Mouse (Mus musculus) limb, embryonic 12.5 days (tissue): ENCODE results near the gene Pdk3. TPM values are rescaled to one million over a fixed set of nuclear protein-coding genes. Genes with fewer than 3 reads are reported as not detected.

Experiments used
- ATAC-seq: fragments of 200-750 bp; cut with Nextera tagmentation; 2 replicates; pipeline ENCODE4 v1.8.0; 2017; ENCODE audit warnings: low read depth, moderate TSS enrichment; ENCODE audit not compliant: insufficient number of reproducible peaks, insufficient read depth, low FRiP score, low TSS enrichment
- H3K27ac ChIP-seq: fragments of 300-500 bp; sonication (generic); 2 replicates; pipeline ENCODE4 v1.5.1; 2016; ENCODE audit warnings: mild to moderate bottlenecking, moderate library complexity
- H3K27me3 ChIP-seq: fragments of 300-500 bp; sonication (generic); 2 replicates; pipeline ENCODE4 v1.6.1; 2016; ENCODE audit warnings: mild to moderate bottlenecking, moderate library complexity
- H3K36me3 ChIP-seq: fragments of 300-500 bp; sonication (generic); 2 replicates; pipeline ENCODE4 v1.6.1; 2016; ENCODE audit warnings: mild to moderate bottlenecking, moderate library complexity
- H3K4me1 ChIP-seq: fragments of 300-500 bp; sonication (generic); replicated peaks from 2 replicates; pipeline ENCODE4 v1.6.1; 2016
- H3K4me2 ChIP-seq: fragments of 300-500 bp; sonication (generic); 2 replicates; pipeline ENCODE4 v1.6.1; 2016; ENCODE audit warnings: mild to moderate bottlenecking, moderate library complexity
- H3K4me3 ChIP-seq: fragments of 300-500 bp; sonication (generic); replicated peaks from 2 replicates; pipeline ENCODE4 v1.5.1; 2016; ENCODE audit warnings: mild to moderate bottlenecking
- H3K9ac ChIP-seq: fragments of 300-500 bp; sonication (generic); replicated peaks from 2 replicates; pipeline ENCODE4 v1.6.1; 2016; ENCODE audit warnings: mild to moderate bottlenecking, moderate library complexity
- H3K9me3 ChIP-seq: fragments of 300-500 bp; sonication (generic); 2 replicates; pipeline ENCODE4 v1.6.1; 2016; ENCODE audit warnings: mild to moderate bottlenecking, moderate library complexity
- WGBS: fragments of 180-500 bp; shearing (Covaris S2); methylation state at CpG from one replicate; pipeline ENCODE4 v1.1.7; 2016; 5-methylcytosine and 5-hydroxymethylcytosine counted together
- polyA plus RNA-seq: library from polyadenylated mRNA; unstranded; fragments of >200 nt; fragmentation: Nextera tagmentation; extraction: Ambion mirVana; gene quantifications from 2 replicates; pipeline ENCODE4 v1.2.1, GENCODE M21; 2016

The Pdk3 gene
- polyA plus RNA-seq, 1 experiment from 2014 or later: 77.2 TPM

GRCm38 (mm10) chrX:93760770-93761169 is 71.2 kb downstream of the Pdk3 start:
- no peak overlapping the region for H3K4me2 ChIP-seq
- H3K4me1 ChIP-seq: no peaks in the 10 kb centered on the region
- H3K4me3 ChIP-seq: no peak overlapping the region
- WGBS: 92% methylated on average over 3 of the region's 3 CpGs
- H3K9me3 ChIP-seq: no peaks in the 10 kb centered on the region
- H3K36me3 ChIP-seq: peaks cover 10% of the 10 kb centered on the region; the same call in 1 of the 2 replicates
- ATAC-seq: no peak
- H3K27ac ChIP-seq: no peak overlapping the region
- H3K27me3 ChIP-seq: peaks cover 15% of the 10 kb centered on the region; the same call in 1 of the 2 replicates
- H3K9ac ChIP-seq: no peak overlapping the region

DNA sequence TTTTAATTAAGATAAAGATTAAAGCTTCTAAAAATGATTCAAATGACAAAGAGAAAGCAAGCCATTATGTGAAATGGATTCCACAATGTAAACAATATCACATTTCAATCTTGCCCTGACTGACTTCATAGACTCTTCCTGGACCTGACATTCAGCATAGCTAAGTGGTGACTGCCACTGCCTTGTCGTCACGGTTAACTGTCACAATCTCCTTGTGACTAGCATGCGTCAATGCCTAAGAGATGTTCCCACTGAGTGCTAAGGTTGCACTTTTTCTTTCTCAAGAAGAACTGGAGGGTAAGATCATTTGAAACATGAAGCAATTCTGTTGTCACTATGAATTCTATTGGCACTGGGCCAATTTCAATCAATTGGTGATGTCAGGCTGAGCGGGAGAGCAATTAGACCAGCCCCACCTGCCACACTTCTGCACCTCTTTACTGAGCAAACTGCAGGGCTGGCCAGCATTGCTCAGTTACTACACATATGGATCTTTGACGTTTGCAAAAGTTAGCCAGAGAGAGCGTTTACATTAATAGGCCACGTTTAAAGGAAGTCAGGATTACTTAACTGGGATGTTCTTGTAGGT is 75.0 kb downstream of the Pdk3 start:
- no peak for ATAC-seq
- peaks cover 15% of the 10 kb centered on the region; the same call in 1 of the 2 replicates for H3K27me3 ChIP-seq
- H3K4me2 ChIP-seq: no peak overlapping the region
- 68% methylated on average over 7 of the region's 7 CpGs for WGBS
- H3K36me3 ChIP-seq: no peaks in the 10 kb centered on the region
- H3K27ac ChIP-seq: no peak overlapping the region
- H3K4me1 ChIP-seq: no peaks in the 10 kb centered on the region
- no peaks in the 10 kb centered on the region for H3K9me3 ChIP-seq
- H3K9ac ChIP-seq: no peak overlapping the region
- H3K4me3 ChIP-seq: no peak overlapping the region

- Histone ChIP-seq H3K27ac (no peak overlapping the region), H3K4me1 (no peaks in the 10 kb centered on the region), H3K9ac (no peak overlapping the region), H3K4me3 (no peak overlapping the region), H3K9me3 (no peaks in the 10 kb centered on the region), H3K27me3 (peaks cover 15% of the 10 kb centered on the region; the same call in 1 of the 2 replicates), H3K4me2 (no peak overlapping the region), H3K36me3 (no peaks in the 10 kb centered on the region)
- WGBS: 59% methylated on average over 11 of the region's 11 CpGs
- ATAC-seq: no peak
Measured at GRCm38 (mm10) chrX:93755210-93755842, 76.7 kb downstream of the Pdk3 start.

- no peak overlapping the region for H3K27ac ChIP-seq
- no peak overlapping the region for H3K9ac ChIP-seq
- 92% methylated on average over 6 of the region's 6 CpGs for WGBS
- H3K4me3 ChIP-seq: no peak overlapping the region
- H3K4me1 ChIP-seq: no peaks in the 10 kb centered on the region
- peaks cover 7% of the 10 kb centered on the region; the same call in 1 of the 2 replicates for H3K27me3 ChIP-seq
- H3K36me3 ChIP-seq: no peaks in the 10 kb centered on the region
- ATAC-seq: no peak
- H3K4me2 ChIP-seq: no peak overlapping the region
- H3K9me3 ChIP-seq: no peaks in the 10 kb centered on the region
Measured at GRCm38 (mm10) chrX:93750566-93750965, 81.4 kb downstream of the Pdk3 start.

DNA sequence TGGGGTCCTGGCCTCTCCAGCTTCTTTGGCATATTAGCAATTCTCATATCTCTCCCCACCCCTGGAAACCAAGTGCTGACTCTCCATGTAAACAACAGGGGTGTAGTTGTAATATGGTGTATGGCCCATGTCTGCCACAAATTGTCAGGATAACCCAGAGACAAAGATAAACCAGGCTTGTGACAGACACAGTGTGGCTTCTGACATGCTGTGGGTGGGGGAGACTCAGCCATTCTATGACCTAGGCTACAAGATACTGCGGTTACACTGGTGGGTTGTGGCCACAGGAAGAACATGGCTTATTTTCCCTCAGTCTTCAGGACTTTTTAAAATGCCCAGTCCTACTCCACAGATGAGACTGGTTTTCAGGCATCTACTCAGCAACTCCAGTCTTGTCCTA is 82.8 kb downstream of the Pdk3 start:
- Histone ChIP-seq H3K4me1 (no peaks in the 10 kb centered on the region), H3K36me3 (no peaks in the 10 kb centered on the region), H3K27ac (no peak overlapping the region), H3K27me3 (peaks cover 7% of the 10 kb centered on the region; the same call in 1 of the 2 replicates), H3K9ac (no peak overlapping the region), H3K4me3 (no peak overlapping the region), H3K9me3 (no peaks in the 10 kb centered on the region), H3K4me2 (no peak overlapping the region)
- ATAC-seq: no peak
- WGBS: 92% methylated on average over 1 of the region's 1 CpGs

DNA sequence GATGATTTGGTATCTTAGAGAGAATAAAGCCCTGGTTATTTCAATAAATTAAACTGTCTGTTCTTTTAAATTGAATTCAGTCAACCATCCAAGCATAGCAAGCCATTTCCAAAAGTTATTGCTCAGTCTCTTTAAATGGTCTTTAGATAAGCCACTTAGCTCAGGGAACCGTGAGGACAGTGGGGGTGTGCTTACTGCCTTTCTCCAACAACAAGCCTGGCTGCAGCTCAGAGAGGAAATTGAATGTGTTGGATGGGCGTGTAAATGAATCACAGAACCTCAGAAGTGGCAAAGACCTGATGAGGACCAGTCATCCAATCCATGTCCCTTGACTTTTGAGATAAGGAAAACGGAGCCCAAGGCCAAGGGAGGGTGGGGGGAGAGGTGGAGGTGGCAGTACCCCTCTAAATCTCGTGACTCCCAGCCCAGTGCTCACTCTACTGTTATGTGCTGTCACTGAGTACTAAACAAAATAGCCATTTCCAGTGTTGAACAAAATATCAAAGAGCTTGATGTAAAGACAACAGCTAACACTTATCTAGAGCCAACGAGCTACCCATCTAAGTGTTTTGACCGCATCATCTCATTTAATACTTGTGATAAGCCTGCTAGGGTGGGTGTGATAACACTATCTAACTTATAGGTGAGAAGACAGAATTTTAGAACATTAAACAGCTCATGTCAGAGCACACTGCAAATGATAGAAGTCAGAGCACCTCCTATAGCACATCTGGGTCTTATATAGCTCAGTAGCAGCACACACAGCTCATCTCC is 98.8 kb downstream of the Pdk3 start:
- H3K4me1 ChIP-seq: no peaks in the 10 kb centered on the region

DNA sequence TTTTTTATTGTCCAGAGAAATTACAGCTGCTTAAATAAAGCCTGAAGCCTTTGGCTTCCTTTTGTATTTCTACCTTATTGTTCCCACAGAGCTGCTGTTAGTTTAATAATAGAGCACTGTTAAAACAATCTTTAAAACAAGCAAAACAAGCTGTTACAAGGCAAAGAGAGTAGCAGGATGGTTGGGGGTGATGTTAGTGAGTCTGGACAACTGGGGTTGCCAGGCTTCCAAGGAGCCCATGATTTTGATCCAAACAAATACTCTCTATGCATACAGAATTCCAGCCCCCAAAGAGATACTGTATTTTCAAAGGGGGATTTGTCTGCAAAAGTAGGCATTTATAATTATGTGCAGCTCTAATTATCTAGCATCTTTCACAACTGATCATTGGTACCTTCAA is 99.6 kb downstream of the Pdk3 start:
- no peaks in the 10 kb centered on the region for H3K36me3 ChIP-seq
- H3K27ac ChIP-seq: no peak overlapping the region
- no peak overlapping the region for H3K9ac ChIP-seq

More for the DNA sequence above, 98.8 kb downstream of the Pdk3 start:
- Histone ChIP-seq H3K4me2 (no peak overlapping the region), H3K27me3 (no peaks in the 10 kb centered on the region), H3K4me3 (no peak overlapping the region), H3K27ac (no peak overlapping the region), H3K36me3 (no peaks in the 10 kb centered on the region), H3K9ac (no peak overlapping the region), H3K9me3 (no peaks in the 10 kb centered on the region)
- WGBS: 67% methylated on average over 6 of the region's 6 CpGs
- ATAC-seq: no peak

DNA sequence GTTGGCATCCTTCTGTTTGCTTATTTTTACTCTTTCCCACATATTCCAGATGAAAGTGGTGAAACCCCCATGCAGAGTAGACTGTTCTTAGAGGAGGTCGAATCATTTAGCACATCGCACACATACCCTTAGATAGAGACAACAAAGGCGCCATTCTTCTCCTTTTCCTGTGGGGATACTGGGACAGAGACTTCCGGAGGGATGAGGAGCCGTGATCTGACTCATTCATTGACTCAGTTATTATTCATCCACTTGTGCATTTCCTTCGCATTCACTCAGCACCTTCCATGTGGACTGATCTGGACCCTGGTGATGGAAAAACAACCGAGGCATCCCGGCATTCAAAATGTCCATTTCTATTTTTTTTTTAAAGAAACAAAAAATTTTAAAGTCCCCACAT is 101.1 kb downstream of the Pdk3 start:
- H3K27ac ChIP-seq: no peak overlapping the region
- H3K9ac ChIP-seq: no peak overlapping the region
- H3K27me3 ChIP-seq: no peaks in the 10 kb centered on the region
- H3K4me3 ChIP-seq: no peak overlapping the region
- H3K9me3 ChIP-seq: no peaks in the 10 kb centered on the region
- no peaks in the 10 kb centered on the region for H3K4me1 ChIP-seq
- no peak overlapping the region for H3K4me2 ChIP-seq
- ATAC-seq: no peak
- no peaks in the 10 kb centered on the region for H3K36me3 ChIP-seq
- WGBS: 92% methylated on average over 8 of the region's 8 CpGs

More for the DNA sequence above, 99.6 kb downstream of the Pdk3 start:
- Histone ChIP-seq H3K4me1 (no peaks in the 10 kb centered on the region), H3K9me3 (no peaks in the 10 kb centered on the region), H3K4me2 (no peak overlapping the region), H3K4me3 (no peak overlapping the region), H3K27me3 (no peaks in the 10 kb centered on the region)
- no peak for ATAC-seq

DNA sequence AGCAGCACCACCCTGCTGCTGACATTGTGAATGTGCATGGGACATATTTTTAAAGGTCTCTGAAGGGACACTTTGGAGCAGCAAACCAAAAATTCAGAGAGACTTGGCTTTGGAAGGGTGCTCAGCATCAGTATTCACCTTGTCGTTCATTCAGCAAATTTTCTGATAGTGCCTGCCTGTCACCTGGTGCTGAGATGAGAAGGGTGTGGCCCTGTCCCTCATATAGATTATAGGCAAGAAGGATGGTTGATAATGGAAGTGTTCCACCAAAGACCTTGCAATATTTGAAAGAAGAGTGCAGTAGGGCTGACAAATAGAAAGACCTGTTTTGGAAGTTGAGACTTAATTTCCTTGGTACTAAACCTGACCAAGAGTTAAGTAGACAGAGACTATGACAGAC is 102.5 kb downstream of the Pdk3 start:
- 94% methylated on average over 1 of the region's 1 CpGs for WGBS
- Histone ChIP-seq H3K4me1 (no peaks in the 10 kb centered on the region), H3K9ac (no peak overlapping the region), H3K4me2 (no peak overlapping the region), H3K27me3 (no peaks in the 10 kb centered on the region), H3K27ac (no peak overlapping the region), H3K9me3 (no peaks in the 10 kb centered on the region), H3K4me3 (no peak overlapping the region), H3K36me3 (no peaks in the 10 kb centered on the region)
- ATAC-seq: no peak
